In genomic region chr8:3718559-3718958, GRCm38 (mm10) we compare ENCODE assay signal across 9 mouse cellular contexts. TPM values are rescaled to one million over a fixed set of nuclear protein-coding genes. Genes with fewer than 3 reads are reported as not detected.
DNase-seq lines count a peak whose midpoint lies in the region; ATAC-seq lines count a peak whose summit lies in the region.
"Had no signal": no experiment of that assay in that cellular context is flagged by ENCODE, and none has a peak within 500 bp of the region (broad histone marks: within the 10 kb centered on the region; RNA-seq: fewer than 3 reads in every experiment).

No protein-coding gene starts in this region.

- H3K4me1 ChIP-seq in embryonic facial prominence, embryonic 11.5 days (ENCODE audit: control insufficient read depth, insufficient read depth, low read length) = no peaks in the 10 kb centered on the region
- H3K4me1 ChIP-seq: hindbrain, embryonic 15.5 days had no signal

- H3K4me3 ChIP-seq in embryonic facial prominence, embryonic 11.5 days (ENCODE audit: low read depth, low read length) = no peak overlapping the region
- H3K4me3 ChIP-seq: hindbrain, embryonic 15.5 days had no signal

- WGBS in embryonic facial prominence, embryonic 11.5 days = 17% methylated on average over 14 of the region's 14 CpGs

- no peak overlapping the region for H3K27ac ChIP-seq in embryonic facial prominence, embryonic 11.5 days (replicated peaks; ENCODE audit: low read depth, low read length)
- H3K27ac ChIP-seq: hindbrain, embryonic 15.5 days had no signal

- H3K9ac ChIP-seq in embryonic facial prominence, embryonic 11.5 days (replicated peaks; ENCODE audit: low read length) = no peak overlapping the region
- H3K9ac ChIP-seq: hindbrain, embryonic 15.5 days had no signal

- no peak overlapping the region for H3K4me2 ChIP-seq in embryonic facial prominence, embryonic 11.5 days (ENCODE audit: low read depth, low read length)
- H3K4me2 ChIP-seq: hindbrain, embryonic 15.5 days had no signal

- no peaks in the 10 kb centered on the region for H3K36me3 ChIP-seq in embryonic facial prominence, embryonic 11.5 days (replicated peaks; ENCODE audit: control insufficient read depth, insufficient read depth, low read depth, low read length)
- H3K36me3 ChIP-seq: hindbrain, embryonic 15.5 days had no signal

- H3K27me3 ChIP-seq in embryonic facial prominence, embryonic 11.5 days (ENCODE audit: control insufficient read depth, insufficient read depth, low read length) = no peaks in the 10 kb centered on the region
- H3K27me3 ChIP-seq: hindbrain, embryonic 15.5 days had no signal

- peak; percentile 55 to 57 for DNase-seq in CD8-positive naive resting alpha-beta T cell, adult 2 months (ENCODE audit: low read depth in 2 of 2, low spot score in 2 of 2)
- DNase-seq in adrenal gland, postnatal 25 days = peak; percentile 73
- peak; percentile 61 for DNase-seq in embryonic facial prominence, embryonic 11.5 days (ENCODE audit: low spot score)
- DNase-seq in heart, adult 9 months (ENCODE audit: low spot score in 2 of 2) = peak; percentile 67 to 73
- DNase-seq in kidney, postnatal 25 days = peak; percentile 72 to 73
- peak; percentile 56 to 66 for DNase-seq in lung, adult 18-20 months
- peak; percentile 70 for DNase-seq in ovary, postnatal 36 days (ENCODE audit: low spot score)
- peak; percentile 83 for DNase-seq in thymus, postnatal 14 days

- ATAC-seq in embryonic facial prominence, embryonic 11.5 days (replicated peaks; ENCODE audit: insufficient number of reproducible peaks, low FRiP score, low TSS enrichment, low read depth) = peak; percentile 59; the same call in 1 of the 2 replicates

- no peaks in the 10 kb centered on the region for H3K9me3 ChIP-seq in embryonic facial prominence, embryonic 11.5 days (replicated peaks; ENCODE audit: control insufficient read depth, low read length)
- H3K9me3 ChIP-seq: hindbrain, embryonic 15.5 days had no signal

RNA-seq across cellular contexts. Expression of gene Clec4g, which starts 1.9 kb away (rescaled TPM):
- total RNA-seq in adrenal gland, postnatal 25 days (2021) = not detected in 2 replicates
- polyA plus RNA-seq in embryonic facial prominence, embryonic 11.5 days (2014; fragmentation: Nextera tagmentation; extraction: Ambion mirVana) = 0.28 TPM in 2 replicates

RNA-seq across cellular contexts. Expression of gene Fcer2a, which starts 24.6 kb away (rescaled TPM):
- 0.18 TPM in 1 of 2 replicates, not detected in the other for total RNA-seq in adrenal gland, postnatal 25 days (2021)
- 0.25 and 0.36 TPM in 2 replicates for polyA plus RNA-seq in embryonic facial prominence, embryonic 11.5 days (2014; fragmentation: Nextera tagmentation; extraction: Ambion mirVana)

RNA-seq across cellular contexts. Expression of gene Cd209a, which starts 30.2 kb away (rescaled TPM):
- total RNA-seq in adrenal gland, postnatal 25 days (2021) = not detected in 2 replicates
- polyA plus RNA-seq in embryonic facial prominence, embryonic 11.5 days (2014; fragmentation: Nextera tagmentation; extraction: Ambion mirVana) = not detected in 2 replicates

RNA-seq across cellular contexts. Expression of gene Trappc5, which starts 42.5 kb away (rescaled TPM):
- total RNA-seq in adrenal gland, postnatal 25 days (2021) = 19.3 and 20.2 TPM in 2 replicates
- polyA plus RNA-seq in embryonic facial prominence, embryonic 11.5 days (2014; fragmentation: Nextera tagmentation; extraction: Ambion mirVana) = 36.8 and 38.6 TPM in 2 replicates

RNA-seq across cellular contexts. Expression of gene Fcor, which starts 46.4 kb away (rescaled TPM):
- 23.1 and 33.7 TPM in 2 replicates for total RNA-seq in adrenal gland, postnatal 25 days (2021)
- polyA plus RNA-seq in embryonic facial prominence, embryonic 11.5 days (2014; fragmentation: Nextera tagmentation; extraction: Ambion mirVana) = 7.8 and 10.8 TPM in 2 replicates
